Mouse (Mus musculus): Measurements from ENCODE around the gene Pmepa1.

DNA sequence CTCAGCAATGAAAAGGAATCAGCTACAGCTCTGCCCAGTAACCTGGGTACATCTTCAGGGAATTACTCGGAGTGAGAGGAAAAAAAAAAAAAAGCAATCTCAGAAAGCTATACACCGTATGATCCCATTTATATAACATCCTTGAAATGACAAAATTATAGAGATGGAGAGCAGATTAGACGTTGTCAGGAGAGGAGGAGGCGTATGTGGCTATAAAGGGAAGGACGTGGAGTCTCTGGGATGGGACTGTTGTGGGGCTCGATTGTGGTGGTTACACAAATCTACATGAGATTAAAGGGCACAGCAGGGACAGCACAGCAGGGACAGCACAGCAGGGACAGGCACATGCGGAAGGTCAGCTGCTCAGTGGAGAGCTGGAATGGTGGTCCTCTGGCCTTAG lies 27.5 kb downstream of the Pmepa1 start:
- no peak for TF ChIP-seq CTCF (IDR thresholded peaks at IDR 0.05; ENCODE audit: low read depth, low read length)
- TF ChIP-seq POLR2AphosphoS5 (IDR thresholded peaks at IDR 0.05; ENCODE audit: insufficient replicate concordance, low read depth, low read length) = no peak
- TF ChIP-seq GATA1 (IDR thresholded peaks at IDR 0.05; ENCODE audit: borderline replicate concordance, low read length) = no peak
- TF ChIP-seq TAL1 (conservative IDR thresholded peaks at IDR 0.05; ENCODE audit: low read depth, low read length) = no peak
